Mouse (Mus musculus) cerebellum, adult (tissue): ENCODE data around the gene Scrg1.
"Not testable (repeated sequence)": the region's sequence is repeated elsewhere in the genome, so short reads cannot be mapped to it uniquely, and the experiment has no call there.

Experiments used
- ATAC-seq: cut with Nextera tagmentation; 2 replicates; pipeline ENCODE4 v1.9.2; 2017; ENCODE audit warnings: mild to moderate bottlenecking, moderate library complexity, mixed read lengths; ENCODE audit not compliant: insufficient number of reproducible peaks, low FRiP score, low TSS enrichment

Scrg1 gene

DNA sequence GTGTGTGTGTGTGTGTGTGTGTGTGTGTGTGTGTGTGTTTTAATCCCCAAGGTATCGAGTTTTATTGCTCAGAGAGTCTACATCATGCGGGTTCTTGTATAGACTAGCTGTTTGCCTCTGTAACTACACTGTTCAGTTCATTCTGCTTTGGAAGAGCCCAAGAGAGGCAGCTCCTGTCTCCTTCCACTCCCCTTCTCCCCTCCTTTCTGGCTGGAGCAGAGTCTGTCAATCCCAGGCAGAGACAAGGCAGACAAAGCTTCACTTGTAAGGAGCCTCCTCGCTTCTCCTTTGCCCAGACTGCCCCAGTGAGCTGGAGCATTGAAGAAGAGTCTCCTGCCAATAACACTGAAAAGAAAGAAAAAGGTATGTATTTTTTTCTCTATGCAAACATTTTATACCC lies at the start of gene Scrg1:
Gene Scrg1 (plus strand): TSS at position 159 of the 400 bp plus-strand sequence.
- no peak for ATAC-seq

DNA sequence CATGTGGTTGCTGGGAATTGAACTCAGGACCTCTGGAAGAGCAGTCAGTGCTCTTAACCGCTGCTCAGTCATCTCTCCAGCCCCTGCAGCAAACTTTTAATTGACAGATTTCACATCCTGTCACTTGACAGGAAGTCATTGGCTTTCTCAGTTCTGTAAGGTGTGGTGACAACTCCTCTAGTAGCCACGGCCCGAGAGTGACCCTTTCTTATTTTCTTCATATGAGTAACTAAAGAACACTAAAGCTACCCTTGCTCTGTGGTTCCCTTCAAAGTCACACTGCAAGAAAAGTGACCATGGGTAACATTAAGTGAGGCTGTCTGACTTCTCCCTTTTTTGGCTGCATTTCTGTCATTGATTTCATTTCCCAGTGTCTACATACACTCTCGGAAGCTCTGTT lies 49.4 kb upstream of the Scrg1 start:
- no peak for ATAC-seq

DNA sequence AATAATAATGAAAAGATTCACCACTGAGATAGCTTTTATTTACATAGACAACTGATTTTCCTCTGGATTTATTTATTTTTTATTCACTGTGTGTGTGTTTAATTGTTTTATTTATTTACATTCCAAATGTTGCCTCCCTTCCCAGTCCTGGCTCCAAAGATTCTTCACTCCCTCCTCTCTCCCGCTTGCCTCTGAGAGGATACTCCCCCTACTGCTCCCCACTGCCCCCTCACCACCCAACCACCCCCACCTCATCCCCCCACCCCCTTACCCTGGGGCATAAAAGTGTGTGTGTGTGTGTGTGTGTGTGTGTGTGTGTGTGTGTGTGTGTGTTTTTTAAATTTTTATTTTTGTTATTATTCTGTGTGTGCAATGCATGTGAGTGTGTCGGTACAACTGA lies 46.4 kb upstream of the Scrg1 start:
- no peak for ATAC-seq

DNA sequence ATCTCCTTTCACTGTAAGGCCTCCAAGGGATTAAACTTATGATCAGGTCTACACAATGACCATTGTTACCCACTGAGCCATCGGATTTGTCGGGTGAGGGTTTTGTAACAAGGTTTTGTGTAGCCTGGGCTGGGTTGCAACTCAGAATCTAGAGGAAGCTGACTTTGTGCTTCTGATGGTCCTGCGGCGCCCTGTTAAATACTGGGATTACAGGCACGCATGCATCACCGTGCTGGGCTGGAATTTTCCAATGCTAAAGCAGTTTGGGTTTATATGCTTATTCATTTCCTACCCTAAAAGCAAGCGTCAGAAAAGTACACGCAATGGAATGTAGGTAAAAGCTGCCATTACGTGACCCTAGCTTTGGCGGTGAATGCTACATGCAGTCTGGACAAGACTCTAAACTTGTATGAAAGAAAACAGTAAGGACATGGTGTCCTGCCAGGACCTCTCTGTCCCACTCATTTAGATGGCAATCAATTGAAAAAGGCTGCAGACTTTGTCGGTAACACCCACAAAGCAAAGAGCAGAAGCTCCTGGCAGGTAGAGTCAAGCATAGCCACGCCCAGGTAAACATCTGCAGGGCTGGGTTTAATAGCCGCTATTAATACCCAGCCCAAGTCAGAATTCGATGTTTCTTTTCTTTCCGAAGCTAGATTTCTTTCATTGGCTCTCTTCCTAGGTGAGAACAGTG lies 45.8 kb upstream of the Scrg1 start:
- no peak for ATAC-seq

DNA sequence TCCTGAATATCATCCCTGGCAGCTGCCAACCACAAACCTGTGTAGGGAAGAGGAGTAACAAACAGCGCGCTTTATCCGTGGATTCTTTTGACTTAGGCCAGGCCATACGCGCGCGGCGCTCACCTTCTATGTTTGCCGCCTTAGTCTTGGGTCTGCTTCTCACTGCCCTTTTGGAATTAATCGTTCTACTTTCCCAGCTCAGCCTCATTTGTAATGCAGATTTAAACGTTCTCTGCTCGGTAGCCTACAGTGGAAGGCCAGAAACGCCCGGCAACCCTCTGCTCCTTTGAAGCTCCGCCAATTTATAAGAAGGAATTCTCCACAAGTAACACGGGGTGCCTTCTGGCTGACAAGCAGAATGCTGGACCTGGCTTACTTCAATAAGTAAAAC lies 45.3 kb upstream of the Scrg1 start:
- ATAC-seq: 0 out of 2 replicates have a peak, but pooled peaks have one; percentile 31

DNA sequence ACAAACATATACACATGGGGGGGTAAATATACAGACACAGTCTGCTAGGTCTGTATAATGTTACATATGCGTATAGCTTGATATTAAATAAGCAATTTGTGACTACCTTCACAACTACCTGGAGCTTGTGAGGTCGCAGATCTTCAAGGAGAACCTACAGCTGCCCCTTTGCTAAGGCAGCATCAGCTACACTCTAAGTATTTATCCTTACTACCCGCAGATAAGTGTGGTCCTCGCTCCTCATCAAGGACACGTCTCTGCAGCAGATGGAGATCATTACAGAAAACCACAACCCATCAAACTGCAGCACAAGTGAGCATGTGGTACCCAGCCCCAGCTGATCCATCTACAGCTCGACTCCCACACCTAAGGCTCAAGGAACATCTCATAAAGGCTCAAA lies 44.4 kb upstream of the Scrg1 start:
- ATAC-seq: no peak

DNA sequence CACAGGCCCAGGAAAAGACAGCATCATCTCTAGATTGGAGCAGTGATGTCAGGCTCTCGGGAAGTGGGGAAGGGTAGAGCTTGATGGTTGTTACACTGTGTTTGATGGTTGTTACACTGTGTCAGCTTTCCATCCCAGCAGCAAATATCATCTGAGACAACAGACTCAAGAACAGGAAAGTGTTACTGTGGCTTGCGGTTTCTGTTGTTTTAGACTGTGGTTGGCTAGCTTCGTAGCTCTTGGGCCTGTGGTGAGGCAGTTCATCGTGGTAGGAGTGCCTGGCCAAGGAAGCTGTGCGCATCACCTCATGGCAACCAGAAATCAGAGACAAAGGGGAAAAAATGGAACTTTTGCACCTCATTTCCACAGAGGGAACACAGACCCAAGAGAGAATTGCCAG lies 38.9 kb upstream of the Scrg1 start:
- ATAC-seq: no peak

DNA sequence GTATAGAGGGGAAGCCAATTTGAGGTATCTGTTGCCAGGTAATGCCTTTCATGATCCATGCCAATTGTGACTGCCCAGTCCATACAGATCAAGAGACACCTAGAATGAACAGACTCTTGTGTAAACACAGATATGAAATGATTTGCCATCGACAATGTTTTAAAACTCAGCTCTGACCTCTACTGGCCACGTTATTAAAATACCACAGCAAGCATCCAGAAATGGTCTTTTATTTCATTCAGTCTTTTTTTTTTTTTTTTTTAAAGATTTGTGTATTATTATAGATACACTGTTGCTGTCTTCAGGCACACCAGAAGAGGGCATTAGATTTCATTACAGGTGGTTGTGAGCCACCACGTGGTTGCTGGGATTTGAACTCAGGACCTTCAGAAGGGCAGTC lies 29.6 kb upstream of the Scrg1 start:
- no peak for ATAC-seq

DNA sequence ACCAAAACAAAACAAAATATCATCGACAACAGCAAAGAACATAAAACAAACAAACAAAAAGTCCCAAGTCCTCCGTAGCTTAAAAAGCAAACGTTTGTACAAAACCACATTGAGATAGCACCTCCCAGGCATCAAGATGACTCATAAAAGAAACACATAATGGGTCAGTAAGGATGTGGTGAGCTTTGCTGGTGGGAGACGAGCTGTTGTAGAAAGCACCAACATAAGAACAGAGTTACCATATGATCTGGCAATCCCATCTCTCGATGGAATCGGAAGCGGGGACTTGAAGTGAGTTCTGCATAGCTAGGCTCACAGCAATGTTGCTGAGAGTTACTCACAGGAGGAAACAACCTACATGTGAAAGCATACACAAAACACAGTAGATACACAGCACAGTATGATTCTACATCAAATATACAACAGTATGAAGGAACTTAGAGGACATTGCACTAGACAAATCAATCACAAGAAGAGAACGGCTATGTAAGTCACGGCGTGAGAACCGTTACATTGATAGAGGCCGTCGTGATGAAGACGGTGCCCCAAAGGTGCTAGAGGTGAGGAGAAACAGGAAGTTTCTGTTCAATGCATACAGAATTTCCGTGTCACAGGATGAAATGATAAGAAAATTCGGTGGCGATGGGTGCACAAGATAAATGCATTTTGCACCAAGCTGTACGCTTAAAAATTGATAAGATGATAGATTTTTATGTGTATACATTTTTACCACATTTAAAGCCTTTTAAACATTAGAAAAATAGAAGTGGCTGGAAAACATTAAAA lies 27.9 kb upstream of the Scrg1 start:
- no peak for ATAC-seq

DNA sequence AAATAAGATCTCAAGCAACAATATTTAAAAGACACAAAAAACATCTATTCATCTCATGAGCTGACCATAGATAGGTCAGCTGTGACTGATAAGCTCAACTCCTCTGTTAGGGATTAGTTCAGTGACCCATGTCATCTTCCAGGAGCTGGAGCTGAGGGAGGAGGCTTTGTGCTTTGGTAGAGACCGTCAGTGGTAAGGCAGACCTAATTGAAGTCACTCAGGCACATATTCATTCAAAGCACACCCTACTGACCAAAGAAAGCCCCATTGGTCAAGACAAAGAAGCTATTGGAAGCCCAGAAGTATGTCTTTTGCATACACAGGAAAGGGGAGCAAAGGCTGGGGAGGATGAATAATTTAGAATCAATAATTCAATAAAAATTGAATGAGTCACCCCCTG lies 27.2 kb upstream of the Scrg1 start:
- no peak for ATAC-seq

DNA sequence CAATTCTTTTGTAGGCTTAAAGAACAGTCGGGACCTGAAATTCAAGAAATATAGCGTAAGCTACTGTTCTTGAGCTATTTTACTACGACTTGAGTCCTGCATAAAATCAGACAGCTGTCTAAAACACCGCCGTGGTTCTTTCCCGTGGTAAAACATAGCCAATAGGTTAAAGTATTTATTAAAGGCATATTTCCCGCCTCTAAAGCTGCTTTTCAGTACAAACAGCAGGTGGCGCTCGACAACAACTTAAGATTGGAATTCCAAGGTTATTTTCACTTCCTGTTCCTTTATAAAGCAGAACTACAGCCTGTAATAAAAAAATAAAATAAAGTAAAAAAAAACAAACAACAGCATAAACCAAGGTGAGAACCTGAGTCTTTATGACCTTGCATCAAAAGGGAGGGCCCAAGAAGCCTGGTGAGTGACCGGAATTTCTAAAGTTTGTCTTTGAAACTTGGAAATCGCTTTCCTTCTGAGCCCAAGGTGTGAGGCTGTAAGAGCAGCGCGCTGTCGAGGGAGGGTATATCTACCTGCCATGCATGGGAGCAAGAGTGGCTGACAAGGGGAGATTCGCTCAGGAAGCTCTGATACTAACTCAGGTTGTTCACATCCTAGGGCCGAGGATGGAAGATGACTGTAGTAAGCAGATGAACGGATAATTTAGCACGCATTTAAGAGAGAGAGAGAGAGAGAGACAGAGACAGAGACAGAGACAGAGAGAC lies 26.4 kb upstream of the Scrg1 start:
- ATAC-seq: peak; percentile 40; the same call in 1 of the 2 replicates

DNA sequence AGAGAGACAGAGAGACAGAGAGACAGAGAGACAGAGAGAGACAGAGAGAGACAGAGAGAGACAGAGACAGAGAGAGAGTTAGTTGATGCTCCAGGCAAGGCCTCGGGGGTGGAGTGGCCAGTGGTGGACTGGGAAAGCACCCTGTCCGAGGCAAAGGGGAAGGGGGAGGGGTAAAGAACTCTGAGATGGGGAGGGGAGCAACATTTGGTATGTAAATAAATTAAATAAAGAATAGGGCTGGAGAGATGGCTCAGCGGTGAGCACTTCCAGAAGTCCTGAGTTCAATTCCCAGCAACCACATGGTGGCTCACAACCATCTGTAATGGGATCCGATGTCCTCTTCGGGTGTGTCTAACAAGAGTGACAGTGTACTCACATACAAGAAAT lies 25.8 kb upstream of the Scrg1 start:
- ATAC-seq: not testable (repeated sequence)

DNA sequence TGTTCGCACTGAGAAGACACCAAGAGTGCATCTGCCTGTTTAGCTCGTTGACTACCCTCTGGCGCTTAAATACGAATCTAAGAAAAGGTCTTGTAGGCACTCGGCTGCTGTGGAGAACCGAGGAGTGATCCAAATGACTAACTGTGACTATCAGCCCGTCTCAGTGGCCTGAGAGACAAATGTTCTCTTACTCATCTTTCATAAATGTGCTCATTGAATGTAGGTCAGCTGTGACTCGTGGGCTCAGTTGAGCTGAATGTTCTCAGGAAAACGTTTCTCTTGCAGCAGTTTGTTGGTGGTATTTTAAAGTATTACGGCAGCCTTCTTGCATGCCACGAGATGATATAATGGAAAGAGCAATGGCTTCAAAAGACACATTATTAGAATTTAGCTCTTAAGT lies 24.8 kb upstream of the Scrg1 start:
- ATAC-seq: no peak

DNA sequence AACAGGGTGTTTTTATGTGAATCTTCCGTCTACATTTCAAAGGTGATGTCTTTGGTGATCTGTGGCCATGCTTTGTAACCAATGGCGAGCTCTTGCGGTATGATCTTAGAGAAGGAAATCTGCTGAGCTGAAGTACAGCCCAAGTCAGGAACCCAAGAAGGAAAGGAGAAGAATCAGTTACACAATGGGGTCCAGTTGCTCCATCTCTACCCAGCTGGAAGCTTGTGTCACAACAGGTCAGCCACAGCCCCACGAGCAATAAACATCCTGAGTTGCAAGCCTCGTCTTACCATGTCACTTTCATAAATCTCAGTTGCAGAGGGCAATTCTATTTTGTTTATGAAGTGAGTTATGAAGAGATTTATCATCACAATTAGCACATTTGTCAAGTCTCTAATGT lies 22.9 kb upstream of the Scrg1 start:
- no peak for ATAC-seq

DNA sequence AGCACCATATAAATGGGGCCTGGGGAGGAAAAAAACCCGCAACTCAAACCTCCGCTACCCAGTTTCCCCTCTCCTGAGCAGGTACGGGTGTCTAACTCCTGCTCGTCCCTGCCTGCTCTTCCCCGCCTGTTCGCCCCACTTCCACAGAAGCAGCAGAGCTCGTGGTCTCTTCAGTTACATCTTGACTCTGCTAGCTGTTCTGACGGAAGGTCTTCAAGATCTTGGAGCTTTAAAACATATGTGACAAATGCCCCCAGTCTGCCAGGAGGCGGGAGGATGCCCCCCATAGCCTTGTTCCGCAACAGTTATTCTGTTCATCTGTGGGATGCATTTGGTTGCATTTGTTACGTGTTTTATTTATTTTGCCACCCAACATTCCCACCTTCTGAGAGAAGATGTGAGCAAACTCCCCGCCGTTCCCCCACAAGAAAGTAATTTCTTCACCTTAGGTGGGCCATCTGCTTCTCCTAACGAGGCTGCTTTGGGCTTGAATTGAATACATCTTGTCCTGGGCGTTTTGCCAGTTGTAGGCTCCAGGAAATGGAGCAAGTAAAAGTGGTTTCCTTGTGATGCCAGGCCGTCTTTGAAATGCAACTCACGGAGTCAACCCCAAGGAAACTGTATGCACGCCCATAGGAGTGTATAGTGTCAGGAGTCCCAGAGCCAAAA lies 19.8 kb upstream of the Scrg1 start:
- ATAC-seq: peak; percentile 59

DNA sequence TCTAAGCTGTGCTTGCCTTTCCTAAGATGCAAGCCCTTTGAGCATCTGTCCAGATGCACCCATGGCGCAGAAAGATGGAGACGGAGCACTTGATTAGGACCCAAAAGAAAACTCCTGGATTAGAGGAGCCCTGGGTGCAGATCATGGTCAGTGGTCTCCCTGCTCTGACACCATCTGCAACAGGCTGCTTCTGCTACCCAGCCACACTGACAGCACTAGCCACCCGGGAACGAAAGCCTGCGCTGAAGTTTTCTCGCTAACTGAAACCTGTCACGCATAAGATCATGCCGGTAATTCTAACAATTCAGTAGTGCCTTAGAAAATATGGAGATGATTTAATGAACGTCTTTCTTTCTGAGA lies 19.3 kb upstream of the Scrg1 start:
- ATAC-seq: 0 out of 2 replicates have a peak, but pooled peaks have one; percentile 22

DNA sequence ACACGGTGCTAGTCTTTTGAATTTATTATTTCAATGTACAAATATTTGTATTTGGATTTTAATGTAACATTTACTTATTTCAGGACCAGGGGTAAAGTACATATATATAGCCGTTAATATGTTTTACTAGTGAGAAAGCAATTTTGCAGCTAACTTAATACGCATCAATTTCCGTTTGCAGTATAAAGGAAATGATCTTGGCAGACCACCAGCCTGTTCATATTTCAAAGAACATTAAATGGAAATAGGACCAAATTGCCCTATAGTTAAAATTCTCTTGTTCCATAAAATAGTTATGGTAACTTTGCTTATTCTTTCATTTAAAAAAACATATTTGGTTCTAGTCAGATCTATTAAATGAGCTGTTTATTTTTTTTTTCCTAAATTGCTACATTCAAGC lies 14.6 kb upstream of the Scrg1 start:
- ATAC-seq: no peak

DNA sequence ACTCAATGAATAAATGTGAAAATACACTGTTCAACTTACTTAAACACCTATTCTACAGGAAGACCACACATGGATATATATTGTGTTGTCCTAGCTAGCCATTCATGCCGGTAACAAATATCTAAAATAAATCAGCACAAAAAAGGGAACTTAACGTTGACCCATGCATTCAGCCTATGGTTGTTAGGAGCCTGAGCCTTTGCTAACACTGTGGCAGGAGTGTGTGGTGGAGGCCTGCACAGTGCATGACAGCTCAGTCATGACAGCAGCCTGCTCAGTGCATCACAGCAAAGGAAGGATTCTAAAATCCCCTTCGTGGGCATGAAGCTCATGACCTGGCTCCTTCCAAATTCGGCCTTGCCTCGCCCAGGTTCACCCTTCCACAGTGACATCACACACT lies 14.2 kb upstream of the Scrg1 start:
- no peak for ATAC-seq

DNA sequence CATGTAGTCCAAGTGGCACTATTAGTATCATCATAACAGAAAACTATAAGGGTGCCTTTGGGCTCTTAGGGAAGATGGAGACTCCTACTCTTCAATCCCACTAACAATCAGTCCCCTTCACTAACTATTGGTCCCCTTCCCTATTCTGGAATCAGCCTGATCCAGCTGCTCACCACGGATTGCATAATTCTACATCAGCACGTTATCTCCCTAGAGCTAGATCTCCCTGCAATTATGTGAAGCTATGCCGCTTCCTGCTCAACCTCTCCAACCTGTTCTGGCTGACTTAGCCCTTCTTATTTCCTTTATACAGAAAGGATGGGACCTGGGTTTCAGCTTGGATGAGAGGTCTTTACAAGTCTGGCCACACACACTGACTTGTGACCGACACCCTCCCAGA lies 12.4 kb upstream of the Scrg1 start:
- no peak for ATAC-seq

DNA sequence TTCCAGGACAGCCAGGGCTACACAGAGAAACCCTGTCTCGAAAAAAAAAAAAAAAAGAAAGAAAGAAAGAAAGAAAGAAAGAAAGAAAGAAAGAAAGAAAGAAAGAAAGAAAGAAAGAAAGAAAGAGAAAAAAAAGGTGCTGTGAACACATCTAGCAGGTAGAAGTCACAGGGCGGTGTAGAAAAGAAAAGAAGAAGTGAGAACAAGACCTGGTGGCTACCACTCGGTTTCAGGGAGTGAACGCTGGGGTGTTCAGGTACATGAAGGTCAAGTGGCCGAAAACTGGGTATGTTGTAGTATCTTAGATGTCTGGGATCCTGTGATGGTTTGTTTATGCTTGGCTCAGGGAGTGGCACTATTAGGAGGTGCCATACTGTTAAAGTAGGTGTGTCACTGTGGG lies 9.8 kb upstream of the Scrg1 start:
- ATAC-seq: not testable (repeated sequence)

DNA sequence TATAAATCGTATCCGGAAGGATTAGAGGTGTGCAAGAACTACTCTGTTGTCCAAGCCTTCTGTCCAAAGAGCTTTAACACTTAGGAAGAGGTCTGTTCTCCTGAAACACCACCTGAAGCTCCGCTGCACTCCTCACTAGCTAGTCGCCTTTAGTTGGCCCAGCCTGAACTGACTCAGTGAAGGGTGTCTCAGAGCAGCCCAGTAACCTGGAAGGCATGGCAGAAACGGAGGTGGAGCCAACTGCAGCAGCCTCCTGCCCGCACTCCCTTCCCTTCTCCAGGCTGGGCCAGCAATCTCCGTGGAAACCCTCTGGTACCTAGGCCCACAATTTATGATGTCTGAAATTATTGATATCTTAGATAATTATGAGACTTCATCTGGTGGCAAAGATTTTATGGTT lies 5.0 kb upstream of the Scrg1 start:
- ATAC-seq: no peak
